Mouse (Mus musculus): ENCODE measurements at regions not wholly inside any gene's neighbourhood (a gene's known extent, or its start where the extent isn't known, plus 50 kb on each side); places are given as distances from the start of the nearest gene placed in this dataset.

- H3K4me2 ChIP-seq (replicated peaks) = no peak overlapping the region
- no peak overlapping the region for H3K4me3 ChIP-seq (replicated peaks)
- no peak overlapping the region for H3K9ac ChIP-seq (replicated peaks)
- no peaks in the 10 kb centered on the region for H3K4me1 ChIP-seq (replicated peaks)
- H3K27me3 ChIP-seq = peaks cover 2% of the 10 kb centered on the region; the same call in 1 of the 2 replicates
- no peak overlapping the region for H3K27ac ChIP-seq
- no peaks in the 10 kb centered on the region for H3K36me3 ChIP-seq
- 92% methylated on average over 2 of the region's 2 CpGs for WGBS
- no peaks in the 10 kb centered on the region for H3K9me3 ChIP-seq
- ATAC-seq = no peak
Measured at GRCm38 (mm10) chr13:60518010-60518409, 83.7 kb upstream of the Dapk1 start.

- Histone ChIP-seq H3K4me1 (replicated peaks) (no peaks in the 10 kb centered on the region), H3K9ac (replicated peaks) (no peak overlapping the region), H3K4me3 (replicated peaks) (no peak overlapping the region), H3K4me2 (replicated peaks) (no peak overlapping the region), H3K9me3 (no peaks in the 10 kb centered on the region), H3K27ac (no peak overlapping the region), H3K36me3 (no peaks in the 10 kb centered on the region), H3K27me3 (no peaks in the 10 kb centered on the region; the same call in 1 of the 2 replicates)
- 69% methylated on average over 4 of the region's 4 CpGs for WGBS
- no peak for ATAC-seq
Measured at GRCm38 (mm10) chr13:60519708-60520107, 82.0 kb upstream of the Dapk1 start.

DNA sequence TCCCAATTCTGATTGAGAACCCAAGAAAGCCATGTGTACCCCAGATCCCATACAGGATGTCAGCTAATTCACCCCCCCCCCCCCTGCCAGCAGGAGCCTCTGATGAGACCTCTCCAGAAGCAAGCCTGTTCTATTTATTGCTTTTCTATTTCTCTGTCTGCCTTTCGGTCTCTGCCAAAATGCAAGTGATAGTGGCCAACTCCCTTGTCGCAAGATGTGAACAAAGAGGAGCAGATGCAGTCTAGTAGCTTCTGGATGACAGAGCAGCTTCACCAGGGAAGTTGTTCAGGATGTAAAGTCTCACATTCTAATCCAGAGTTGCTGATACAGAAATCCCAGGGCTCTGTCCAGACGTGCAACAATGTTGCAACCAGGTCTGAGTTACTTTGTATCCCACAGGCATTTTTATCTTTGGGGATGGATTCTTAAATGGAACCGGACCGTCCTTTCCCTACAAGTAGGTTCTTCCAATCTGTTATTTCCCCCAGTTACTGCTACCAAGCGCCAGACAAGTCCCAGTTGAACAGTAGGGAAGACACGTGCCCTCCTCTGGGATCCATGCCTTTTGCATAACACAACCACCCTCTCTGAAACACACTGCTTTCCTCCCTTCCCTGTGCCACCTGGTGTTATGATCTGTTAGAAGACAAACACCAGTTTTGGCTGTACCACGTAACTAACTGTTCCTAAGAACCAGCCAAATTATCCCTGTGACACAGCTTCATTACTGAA lies 78.9 kb upstream of the Dapk1 start:
- 73% methylated on average over 8 of the region's 8 CpGs for WGBS

GRCm38 (mm10) chr13:60527806-60528205 lies 73.9 kb upstream of the Dapk1 start:
- Histone ChIP-seq H3K4me2 (replicated peaks) (no peak overlapping the region), H3K36me3 (no peaks in the 10 kb centered on the region), H3K27ac (no peak overlapping the region), H3K4me3 (replicated peaks) (no peak overlapping the region), H3K27me3 (no peaks in the 10 kb centered on the region), H3K9me3 (no peaks in the 10 kb centered on the region), H3K4me1 (replicated peaks) (peaks cover 22% of the 10 kb centered on the region), H3K9ac (replicated peaks) (no peak overlapping the region)
- no peak for ATAC-seq
- WGBS = 81% methylated on average over 2 of the region's 2 CpGs

More for the DNA sequence above, 78.9 kb upstream of the Dapk1 start:
- Histone ChIP-seq H3K4me1 (replicated peaks) (0 out of 2 replicates have a peak, but pooled peaks cover 5% of the 10 kb centered on the region), H3K36me3 (no peaks in the 10 kb centered on the region), H3K4me3 (replicated peaks) (no peak overlapping the region), H3K4me2 (replicated peaks) (no peak overlapping the region), H3K9me3 (no peaks in the 10 kb centered on the region), H3K9ac (replicated peaks) (no peak overlapping the region), H3K27me3 (no peaks in the 10 kb centered on the region), H3K27ac (no peak overlapping the region)
- ATAC-seq = no peak

- WGBS = 91% methylated on average over 1 of the region's 1 CpGs
Measured at GRCm38 (mm10) chr13:60528819-60529218, 72.9 kb upstream of the Dapk1 start.

DNA sequence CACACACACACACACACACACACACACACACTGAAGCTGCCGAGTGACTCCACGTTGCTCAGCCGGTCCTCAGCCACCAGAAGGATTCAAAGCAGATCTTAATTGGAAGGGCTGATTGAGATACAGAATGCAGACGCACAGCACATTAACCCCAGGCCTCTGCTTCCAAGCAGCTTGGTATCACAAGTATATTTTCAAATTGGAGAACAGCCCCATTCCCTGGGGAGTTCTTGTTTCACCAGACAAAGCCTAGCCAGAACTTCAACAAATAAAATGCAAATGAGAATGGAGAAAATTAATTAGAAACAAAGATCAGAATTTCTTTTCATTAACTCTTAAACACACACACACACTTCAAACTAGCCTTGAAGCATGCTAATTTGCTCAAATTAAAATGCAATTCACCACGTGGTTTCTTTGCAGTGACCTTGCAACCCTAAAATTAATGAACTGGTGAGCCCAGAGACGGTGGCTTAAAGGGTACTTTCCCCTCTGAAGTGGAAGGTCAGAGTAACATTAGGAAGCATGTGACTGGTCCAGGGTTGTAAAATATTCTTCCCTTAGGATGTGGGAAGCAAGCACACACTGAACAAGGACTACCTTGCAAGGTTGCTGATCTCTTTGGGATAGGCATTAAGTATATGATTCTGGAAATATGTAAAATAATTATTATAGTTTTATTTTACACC lies 72.2 kb upstream of the Dapk1 start:
- H3K27ac ChIP-seq = peak overlapping the region; percentile 44; the same call in 1 of the 2 replicates

More at GRCm38 (mm10) chr13:60528819-60529218, 72.9 kb upstream of the Dapk1 start:
- Histone ChIP-seq H3K9me3 (no peaks in the 10 kb centered on the region), H3K36me3 (no peaks in the 10 kb centered on the region), H3K4me3 (replicated peaks) (no peak overlapping the region), H3K4me2 (replicated peaks) (no peak overlapping the region), H3K4me1 (replicated peaks) (peaks cover 22% of the 10 kb centered on the region), H3K9ac (replicated peaks) (no peak overlapping the region), H3K27me3 (no peaks in the 10 kb centered on the region), H3K27ac (peak overlapping the region; percentile 44)
- ATAC-seq = no peak

DNA sequence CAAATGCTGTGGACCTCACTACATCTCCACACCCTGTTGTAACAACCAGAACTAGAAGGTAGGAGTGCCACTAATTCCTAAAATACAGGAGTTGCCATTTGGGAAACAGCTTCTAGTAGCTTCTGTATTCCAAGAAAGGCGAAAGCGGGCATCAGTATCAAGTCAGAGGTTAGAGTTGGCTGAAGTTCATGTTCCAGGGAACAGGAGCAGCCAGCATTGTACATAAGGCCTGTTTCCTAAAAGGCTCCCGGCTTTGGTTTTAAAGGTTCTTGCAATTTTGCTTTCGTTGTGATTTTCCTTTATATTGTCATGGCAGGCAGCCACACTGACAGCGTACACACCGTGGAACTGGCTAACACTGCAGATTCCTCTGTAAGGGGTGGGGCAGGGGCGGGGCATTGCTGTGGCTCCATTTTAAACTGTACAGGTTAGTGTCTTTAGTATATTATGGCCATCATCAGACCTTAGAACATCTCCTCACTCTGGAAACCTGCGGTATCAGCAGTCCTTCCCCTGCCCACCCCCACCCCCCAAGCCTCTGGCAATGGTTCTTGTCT lies 67.8 kb upstream of the Dapk1 start:
- H3K4me1 ChIP-seq (replicated peaks) = peaks cover 20% of the 10 kb centered on the region
- H3K4me3 ChIP-seq (replicated peaks) = no peak overlapping the region
- H3K27ac ChIP-seq = no peak overlapping the region
- H3K9ac ChIP-seq (replicated peaks) = no peak overlapping the region
- no peaks in the 10 kb centered on the region for H3K9me3 ChIP-seq
- no peak; the same call in 1 of the 2 replicates for ATAC-seq
- no peaks in the 10 kb centered on the region for H3K27me3 ChIP-seq
- H3K4me2 ChIP-seq (replicated peaks) = no peak overlapping the region
- no peaks in the 10 kb centered on the region for H3K36me3 ChIP-seq
- 82% methylated on average over 8 of the region's 8 CpGs for WGBS

More for the DNA sequence above, 72.2 kb upstream of the Dapk1 start:
- H3K9ac ChIP-seq (replicated peaks) = no peak overlapping the region
- H3K4me2 ChIP-seq (replicated peaks) = no peak overlapping the region
- 11% methylated on average over 6 of the region's 6 CpGs for WGBS
- H3K27me3 ChIP-seq = no peaks in the 10 kb centered on the region
- peak; percentile 87 for ATAC-seq
- no peaks in the 10 kb centered on the region for H3K9me3 ChIP-seq
- peaks cover 27% of the 10 kb centered on the region for H3K4me1 ChIP-seq (replicated peaks)
- H3K4me3 ChIP-seq (replicated peaks) = no peak overlapping the region
- H3K36me3 ChIP-seq = no peaks in the 10 kb centered on the region

DNA sequence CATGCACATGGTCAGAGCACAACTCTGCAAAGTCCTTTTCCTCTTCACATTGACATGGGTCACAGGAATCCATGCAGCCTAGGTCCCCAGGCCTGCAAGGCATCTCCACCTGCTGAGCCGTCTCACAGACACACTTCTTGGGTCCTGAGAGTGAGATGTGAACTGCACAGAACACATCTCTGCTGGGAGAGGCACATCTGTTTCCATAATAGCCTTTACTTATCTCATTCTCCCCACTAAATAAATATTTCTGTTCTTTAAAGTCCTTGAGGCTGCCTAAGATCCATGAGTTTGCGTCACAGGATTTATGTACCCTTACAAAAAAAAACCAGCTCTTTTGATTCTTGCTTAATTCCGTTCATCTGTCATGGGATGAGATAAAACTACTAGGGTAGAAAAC lies 67.2 kb upstream of the Dapk1 start:
- peaks cover 15% of the 10 kb centered on the region for H3K4me1 ChIP-seq (replicated peaks)
- H3K27ac ChIP-seq = no peak overlapping the region
- no peak overlapping the region for H3K4me2 ChIP-seq (replicated peaks)
- H3K4me3 ChIP-seq (replicated peaks) = no peak overlapping the region
- no peak for ATAC-seq
- no peaks in the 10 kb centered on the region for H3K9me3 ChIP-seq
- H3K9ac ChIP-seq (replicated peaks) = no peak overlapping the region
- WGBS = 16% methylated on average over 3 of the region's 3 CpGs
- no peaks in the 10 kb centered on the region for H3K27me3 ChIP-seq
- H3K36me3 ChIP-seq = no peaks in the 10 kb centered on the region

DNA sequence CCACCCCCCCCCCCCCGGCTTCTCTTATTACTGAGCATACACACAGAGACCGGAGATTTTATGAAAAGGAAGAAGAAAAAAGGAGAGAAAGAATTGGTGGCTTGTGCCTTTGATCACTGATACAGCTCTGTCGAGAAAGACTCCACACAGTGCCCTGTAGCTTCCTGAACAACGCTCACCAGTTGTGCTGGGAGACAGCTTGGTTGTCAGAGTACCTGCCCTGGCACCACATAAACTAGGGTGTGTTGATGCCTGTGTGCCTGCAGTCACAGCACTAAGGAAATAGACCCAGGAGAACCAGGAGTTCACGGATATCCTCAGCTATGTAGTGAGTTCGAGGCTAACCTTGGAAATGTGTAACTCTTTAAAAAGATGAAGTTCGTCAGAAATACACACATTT lies 66.7 kb upstream of the Dapk1 start:
- Histone ChIP-seq H3K9ac (replicated peaks) (no peak overlapping the region), H3K4me3 (replicated peaks) (no peak overlapping the region), H3K4me2 (replicated peaks) (no peak overlapping the region), H3K27me3 (no peaks in the 10 kb centered on the region), H3K9me3 (no peaks in the 10 kb centered on the region), H3K27ac (no peak overlapping the region), H3K36me3 (no peaks in the 10 kb centered on the region), H3K4me1 (replicated peaks) (peaks cover 10% of the 10 kb centered on the region; the same call in 1 of the 2 replicates)
- no peak for ATAC-seq
- 48% methylated on average over 7 of the region's 7 CpGs for WGBS

GRCm38 (mm10) chr13:60536725-60537124 lies 65.0 kb upstream of the Dapk1 start:
- no peaks in the 10 kb centered on the region for H3K36me3 ChIP-seq
- 93% methylated on average over 5 of the region's 5 CpGs for WGBS
- no peak for ATAC-seq
- H3K9ac ChIP-seq (replicated peaks) = no peak overlapping the region
- H3K9me3 ChIP-seq = no peaks in the 10 kb centered on the region
- H3K27ac ChIP-seq = no peak overlapping the region
- no peak overlapping the region for H3K4me2 ChIP-seq (replicated peaks)
- H3K4me1 ChIP-seq (replicated peaks) = peaks cover 10% of the 10 kb centered on the region; the same call in 1 of the 2 replicates
- no peak overlapping the region for H3K4me3 ChIP-seq (replicated peaks)
- H3K27me3 ChIP-seq = no peaks in the 10 kb centered on the region

GRCm38 (mm10) chr13:60538110-60538509 lies 63.6 kb upstream of the Dapk1 start:
- WGBS = 40% methylated on average over 8 of the region's 8 CpGs
- no peaks in the 10 kb centered on the region for H3K36me3 ChIP-seq
- no peak overlapping the region for H3K9ac ChIP-seq (replicated peaks)
- H3K4me3 ChIP-seq (replicated peaks) = no peak overlapping the region
- no peak overlapping the region for H3K27ac ChIP-seq
- H3K4me2 ChIP-seq (replicated peaks) = no peak overlapping the region
- H3K9me3 ChIP-seq = no peaks in the 10 kb centered on the region
- no peak for ATAC-seq
- H3K27me3 ChIP-seq = no peaks in the 10 kb centered on the region
- peaks cover 10% of the 10 kb centered on the region; the same call in 1 of the 2 replicates for H3K4me1 ChIP-seq (replicated peaks)

DNA sequence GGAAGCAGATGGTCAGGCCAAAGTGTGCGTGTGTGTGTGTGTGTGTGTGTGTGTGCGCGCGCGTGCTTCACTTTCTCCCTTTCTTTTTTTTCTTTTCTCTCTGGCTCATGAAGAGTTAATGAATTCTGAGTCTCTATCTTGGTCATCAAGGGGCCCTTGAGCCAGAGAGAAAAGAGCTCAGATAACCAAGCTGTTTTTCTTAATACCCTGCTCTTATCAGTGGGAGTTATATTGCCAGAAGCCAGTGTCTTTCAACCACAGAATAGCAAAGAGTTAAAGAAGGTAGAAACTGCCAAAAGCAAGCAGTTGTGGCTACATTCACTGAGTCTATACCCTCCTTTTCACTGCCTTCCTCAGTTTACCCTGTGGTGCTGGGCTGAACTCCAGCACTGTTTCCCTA lies 60.6 kb upstream of the Dapk1 start:
- no peak overlapping the region for H3K9ac ChIP-seq (replicated peaks)
- no peak overlapping the region for H3K4me3 ChIP-seq (replicated peaks)
- ATAC-seq = no peak
- H3K4me1 ChIP-seq (replicated peaks) = no peaks in the 10 kb centered on the region
- no peak overlapping the region for H3K4me2 ChIP-seq (replicated peaks)
- no peaks in the 10 kb centered on the region for H3K9me3 ChIP-seq
- no peaks in the 10 kb centered on the region for H3K36me3 ChIP-seq
- no peak overlapping the region for H3K27ac ChIP-seq
- no peaks in the 10 kb centered on the region for H3K27me3 ChIP-seq
- 95% methylated on average over 5 of the region's 5 CpGs for WGBS
